Mouse (Mus musculus): ENCODE data around the gene Nabp1. TPM values are rescaled to one million over a fixed set of nuclear protein-coding genes. Genes with fewer than 3 reads are reported as not detected.

Nabp1 gene
- polyA plus RNA-seq, 1 experiment, result 21.2 TPM

DNA sequence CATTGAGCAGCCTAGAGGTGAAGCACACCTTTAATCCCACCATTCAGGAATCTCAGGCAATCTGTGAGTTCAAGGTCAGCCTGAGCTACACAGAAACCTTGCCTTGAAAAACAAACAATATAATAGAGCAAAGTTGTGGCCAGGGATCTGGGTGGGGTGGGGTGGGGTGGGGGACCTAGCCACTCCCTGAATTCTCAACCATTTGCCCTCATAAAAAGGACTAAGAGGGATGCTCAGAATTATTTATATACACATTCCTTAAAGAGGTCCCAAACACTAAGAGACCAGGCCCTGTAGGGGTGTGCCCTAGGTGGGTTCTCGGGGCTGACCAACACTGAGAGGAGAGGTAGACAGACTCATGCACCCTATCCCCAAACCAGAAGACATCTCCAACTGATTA, 1.5 kb upstream of the Nabp1 start:
- no peak overlapping the region for H3K4me2 ChIP-seq (ENCODE audit: low read depth)
- no peak overlapping the region for H3K4me3 ChIP-seq
- H3K79me2 ChIP-seq (ENCODE audit: control insufficient read depth, insufficient read depth), result peaks cover 17% of the 10 kb centered on the region
- no peak overlapping the region for H3ac ChIP-seq (ENCODE audit: control insufficient read depth, insufficient read length)
- H3K36me3 ChIP-seq (ENCODE audit: control insufficient read depth, insufficient read depth), result peaks cover 3% of the 10 kb centered on the region
- no peaks in the 10 kb centered on the region for H3K27me3 ChIP-seq (ENCODE audit: control insufficient read depth, insufficient read depth, insufficient read length)
- no peak for TF ChIP-seq POLR2AphosphoS2 (IDR thresholded peaks at IDR 0.05; ENCODE audit: insufficient read length, low read depth)
- TF ChIP-seq REST (IDR thresholded peaks at IDR 0.05; ENCODE audit: insufficient read depth, insufficient read length), result no peak
- no peak for TF ChIP-seq E2F4 (IDR thresholded peaks at IDR 0.05; ENCODE audit: insufficient read depth)
- no peak for TF ChIP-seq TCF12 (IDR thresholded peaks at IDR 0.05; ENCODE audit: insufficient read depth, poor library complexity, severe bottlenecking)

DNA sequence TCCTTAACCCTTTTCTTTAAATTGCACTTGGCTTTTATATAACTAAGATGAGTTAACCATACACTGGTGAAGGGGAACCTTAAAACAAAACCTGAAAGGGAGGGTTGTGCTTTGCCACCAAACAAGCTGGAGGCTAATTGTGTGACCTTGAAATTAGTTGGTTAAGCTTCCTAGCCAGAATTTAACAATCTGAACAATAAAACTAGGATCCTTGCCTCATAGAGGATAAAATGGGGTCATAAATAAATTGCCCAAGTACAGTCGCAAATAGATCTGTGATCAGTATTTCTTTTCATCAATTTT, 753 bp upstream of the Nabp1 start:
- H3K79me2 ChIP-seq (ENCODE audit: control insufficient read depth, insufficient read depth), result peaks cover 17% of the 10 kb centered on the region
- H3K27me3 ChIP-seq (ENCODE audit: control insufficient read depth, insufficient read depth, insufficient read length), result no peaks in the 10 kb centered on the region
- peak overlapping the region; percentile 75 for H3K4me2 ChIP-seq (ENCODE audit: low read depth)
- peaks cover 10% of the 10 kb centered on the region for H3K36me3 ChIP-seq (ENCODE audit: control insufficient read depth, insufficient read depth)
- peak overlapping the region; percentile 91 for H3K4me3 ChIP-seq
- TF ChIP-seq MAX (IDR thresholded peaks at IDR 0.05; ENCODE audit: low read depth) (no peak), CEBPB (IDR thresholded peaks at IDR 0.05; ENCODE audit: insufficient read depth, poor library complexity, severe bottlenecking) (no peak), MYOD1 (IDR thresholded peaks at IDR 0.05; ENCODE audit: control insufficient read depth in 1 of 3, insufficient read length in 2 of 3, low read depth in 2 of 3) (no peak), MYOG (IDR thresholded peaks at IDR 0.05; ENCODE audit: control insufficient read depth in 1 of 3, insufficient read depth in 1 of 3, insufficient read length in 2 of 3, low read depth in 2 of 3) (no peak), USF1 (IDR thresholded peaks at IDR 0.05; ENCODE audit: low read depth) (no peak), POLR2AphosphoS2 (IDR thresholded peaks at IDR 0.05; ENCODE audit: insufficient read length, low read depth) (no peak)
- peak overlapping the region; percentile 66 for H3ac ChIP-seq (ENCODE audit: control insufficient read depth, insufficient read length)

DNA sequence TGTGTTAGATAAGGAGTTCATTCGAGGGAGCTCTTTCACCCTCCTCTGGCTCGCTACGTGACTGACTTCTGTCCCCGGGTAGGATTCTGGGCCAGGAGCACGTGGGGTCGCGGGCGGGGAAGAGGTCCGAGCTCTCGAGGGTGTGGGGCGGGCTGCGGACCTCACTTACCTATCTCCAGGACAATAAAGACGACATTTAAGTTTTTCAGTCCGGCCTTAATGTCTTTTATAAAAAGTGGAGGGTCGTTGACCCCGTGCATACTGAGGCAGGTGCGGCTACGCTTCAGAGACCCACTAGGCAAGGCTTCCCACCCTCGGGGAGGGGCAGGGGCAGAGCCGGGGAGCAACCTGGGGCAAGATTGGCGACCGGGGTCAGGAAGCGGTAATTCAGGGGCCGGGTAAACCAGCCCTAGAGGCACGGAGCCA, 556 bp downstream of the Nabp1 start:
- Histone ChIP-seq H3K4me3 (peak overlapping the region; percentile 91), H3K36me3 (ENCODE audit: control insufficient read depth, insufficient read depth) (peaks cover 19% of the 10 kb centered on the region), H3ac (ENCODE audit: control insufficient read depth, insufficient read length) (peak overlapping the region; percentile 66), H3K79me2 (ENCODE audit: control insufficient read depth, insufficient read depth) (peaks cover 17% of the 10 kb centered on the region), H3K27me3 (ENCODE audit: control insufficient read depth, insufficient read depth, insufficient read length) (no peaks in the 10 kb centered on the region), H3K4me2 (ENCODE audit: low read depth) (peak overlapping the region; percentile 87)
- TF ChIP-seq POLR2A (IDR thresholded peaks at IDR 0.05; ENCODE audit: insufficient read length, low read depth) (peak; percentile 4), REST (IDR thresholded peaks at IDR 0.05; ENCODE audit: insufficient read depth, insufficient read length) (no peak)

DNA sequence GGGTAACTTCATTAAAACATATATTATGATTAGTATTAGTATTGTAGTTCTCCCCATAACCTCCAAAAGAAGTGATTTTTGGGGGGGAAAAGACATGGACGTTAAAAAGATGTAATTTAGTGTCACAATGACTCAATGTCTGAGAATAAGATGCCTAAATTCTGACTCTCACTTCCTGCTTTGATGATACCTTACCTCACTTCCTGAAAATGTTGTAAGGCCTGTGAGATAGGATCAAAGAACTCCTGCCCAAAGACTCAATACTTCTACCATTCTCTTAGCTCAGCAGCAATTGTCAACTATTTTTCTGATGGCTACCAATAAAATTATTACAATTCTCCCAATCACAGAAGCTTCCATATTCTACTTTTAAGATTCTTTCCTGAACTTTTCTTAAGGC, 1.8 kb downstream of the Nabp1 start:
- Histone ChIP-seq H3ac (ENCODE audit: control insufficient read depth, insufficient read length) (no peak overlapping the region), H3K27me3 (ENCODE audit: control insufficient read depth, insufficient read depth, insufficient read length) (no peaks in the 10 kb centered on the region), H3K36me3 (ENCODE audit: control insufficient read depth, insufficient read depth) (peaks cover 29% of the 10 kb centered on the region), H3K4me2 (ENCODE audit: low read depth) (peak overlapping the region; percentile 87), H3K79me2 (ENCODE audit: control insufficient read depth, insufficient read depth) (peaks cover 17% of the 10 kb centered on the region), H3K4me3 (peak overlapping the region; percentile 91)
- TF ChIP-seq REST (IDR thresholded peaks at IDR 0.05; ENCODE audit: insufficient read depth, insufficient read length) (no peak), SRF (IDR thresholded peaks at IDR 0.05; ENCODE audit: control insufficient read depth, insufficient read length, low read depth) (no peak), MYOG (IDR thresholded peaks at IDR 0.05; ENCODE audit: control insufficient read depth in 1 of 3, insufficient read depth in 1 of 3, insufficient read length in 2 of 3, low read depth in 2 of 3) (no peak), TCF3 (IDR thresholded peaks at IDR 0.05; ENCODE audit: insufficient read length, low read depth) (no peak), E2F4 (IDR thresholded peaks at IDR 0.05; ENCODE audit: insufficient read depth) (no peak), CEBPB (IDR thresholded peaks at IDR 0.05; ENCODE audit: insufficient read depth, poor library complexity, severe bottlenecking) (no peak), POLR2AphosphoS2 (IDR thresholded peaks at IDR 0.05; ENCODE audit: insufficient read length, low read depth) (no peak), POLR2A (IDR thresholded peaks at IDR 0.05; ENCODE audit: insufficient read length, low read depth) (no peak), MYOD1 (IDR thresholded peaks at IDR 0.05; ENCODE audit: control insufficient read depth in 1 of 3, insufficient read length in 2 of 3, low read depth in 2 of 3) (no peak), TCF12 (IDR thresholded peaks at IDR 0.05; ENCODE audit: insufficient read depth, poor library complexity, severe bottlenecking) (no peak), MAX (IDR thresholded peaks at IDR 0.05; ENCODE audit: low read depth) (no peak), USF1 (IDR thresholded peaks at IDR 0.05; ENCODE audit: low read depth) (no peak)

DNA sequence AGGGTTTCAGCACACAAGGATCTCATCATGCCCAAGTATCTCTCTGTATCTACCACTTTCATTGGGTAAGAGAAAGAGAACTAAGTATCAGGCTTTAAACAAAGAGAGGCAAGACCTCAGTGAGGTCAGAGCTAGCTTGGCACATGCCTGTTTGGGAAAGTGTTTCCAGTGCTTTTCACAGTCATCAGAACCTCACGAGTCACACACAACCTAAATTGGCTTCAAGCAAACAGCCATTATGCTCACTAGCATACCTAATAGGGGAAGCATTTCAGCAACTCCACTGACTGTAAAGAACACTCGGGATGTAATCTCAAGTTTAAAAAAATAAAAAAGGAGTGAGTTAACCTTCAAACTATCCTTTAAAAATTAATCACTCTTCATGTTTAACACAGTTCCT, 10.1 kb downstream of the Nabp1 start:
- no peak overlapping the region for H3K4me2 ChIP-seq (ENCODE audit: low read depth)
- H3K36me3 ChIP-seq (ENCODE audit: control insufficient read depth, insufficient read depth), result peaks cover 54% of the 10 kb centered on the region
- no peak overlapping the region for H3K4me3 ChIP-seq
- H3ac ChIP-seq (ENCODE audit: control insufficient read depth, insufficient read length), result no peak overlapping the region
- H3K27me3 ChIP-seq (ENCODE audit: control insufficient read depth, insufficient read depth, insufficient read length), result no peaks in the 10 kb centered on the region
- no peak for TF ChIP-seq REST (IDR thresholded peaks at IDR 0.05; ENCODE audit: insufficient read depth, insufficient read length)
- no peak for TF ChIP-seq POLR2A (IDR thresholded peaks at IDR 0.05; ENCODE audit: insufficient read length, low read depth)
- TF ChIP-seq TCF3 (IDR thresholded peaks at IDR 0.05; ENCODE audit: insufficient read length, low read depth), result no peak
- TF ChIP-seq CEBPB (IDR thresholded peaks at IDR 0.05; ENCODE audit: insufficient read depth, poor library complexity, severe bottlenecking), result no peak
- no peak for TF ChIP-seq MYOG (IDR thresholded peaks at IDR 0.05; ENCODE audit: control insufficient read depth in 1 of 3, insufficient read depth in 1 of 3, insufficient read length in 2 of 3, low read depth in 2 of 3)
- TF ChIP-seq E2F4 (IDR thresholded peaks at IDR 0.05; ENCODE audit: insufficient read depth), result no peak
- TF ChIP-seq TCF12 (IDR thresholded peaks at IDR 0.05; ENCODE audit: insufficient read depth, poor library complexity, severe bottlenecking), result no peak
- TF ChIP-seq MAX (IDR thresholded peaks at IDR 0.05; ENCODE audit: low read depth), result no peak
- TF ChIP-seq SRF (IDR thresholded peaks at IDR 0.05; ENCODE audit: control insufficient read depth, insufficient read length, low read depth), result no peak
- no peaks in the 10 kb centered on the region for H3K79me2 ChIP-seq (ENCODE audit: control insufficient read depth, insufficient read depth)
